Comparison of ENCODE assay signal across 8 mouse cellular contexts in genomic region chr1:58677575-58677974, GRCm38 (mm10). TPM values are rescaled to one million over a fixed set of nuclear protein-coding genes. Genes with fewer than 3 reads are reported as not detected.
DNase-seq lines count a peak whose midpoint lies in the region; TF ChIP-seq lines count a peak whose summit lies in the region.

No protein-coding gene starts in this region.

- H3K4me3 ChIP-seq in left cerebral cortex, adult 2 months = no peak overlapping the region

- intact Hi-C loops in left cerebral cortex, adult 2 months (cut with DNase I) = no loop called here
- intact Hi-C loops in gastrocnemius, postnatal 14 days (cut with DNase I; ENCODE audit: low total_unique reads) = no loop called here

- peak in 1 of 2 experiments; percentile 17 for DNase-seq in left cerebral cortex, adult 2 months (ENCODE audit: extremely low spot score in 1 of 2, low spot score in 2 of 2)
- DNase-seq in left cerebral cortex, adult 9 months (ENCODE audit: low spot score in 2 of 2) = no peak
- peak; percentile 53 for DNase-seq in ES-CJ7 (ENCODE audit: low read depth, low spot score)
- DNase-seq in brain, adult 2 months (ENCODE audit: low read depth, low spot score) = peak; percentile 41
- DNase-seq in gastrocnemius, postnatal 14 days = peak; percentile 13
- DNase-seq in lung, postnatal 25 days (ENCODE audit: low spot score) = peak; percentile 54
- DNase-seq in thymus, postnatal 4 days = peak; percentile 70
- DNase-seq in Muller cell, postnatal 12 days (ENCODE audit: inconsistent ontology term) = no peak

- peak; percentile 65 for TF ChIP-seq CTCF in left cerebral cortex, adult 2 months (IDR thresholded peaks at IDR 0.05)

- H3K27ac ChIP-seq in left cerebral cortex, adult 2 months = no peak overlapping the region

RNA-seq across cellular contexts. Expression of gene Als2cr12, which starts 18.2 kb away (rescaled TPM):
- total RNA-seq in left cerebral cortex, adult 2 months (2021) = not detected
- total RNA-seq in gastrocnemius, postnatal 14 days (2021) = not detected

RNA-seq across cellular contexts. Expression of gene Cflar, which starts 33.7 kb away (rescaled TPM):
- total RNA-seq in left cerebral cortex, adult 2 months (2021) = 10 to 100 TPM; 25.1 to 30.1 TPM
- total RNA-seq in gastrocnemius, postnatal 14 days (2021) = 10 to 100 TPM; 32.9 to 43.5 TPM

Comparison
In these comparisons a context has a peak if more than half of its experiments do, and no peak if none do; other contexts are left out.
1. DNase-seq: peak in ES-CJ7 (single experiment), brain, adult 2 months (single experiment), gastrocnemius, postnatal 14 days (single experiment), lung, postnatal 25 days (single experiment) and thymus, postnatal 4 days (single experiment); none in left cerebral cortex, adult 9 months (0 of 2) and Muller cell, postnatal 12 days (single experiment).